Mouse (Mus musculus) cerebellum, adult 9-11 months (tissue): ENCODE results near the gene Olfr371.

Experiments used
- DNase-seq: peaks from one replicate; pipeline ENCODE4 v3.0.0; 2022

Gene Olfr371

DNA sequence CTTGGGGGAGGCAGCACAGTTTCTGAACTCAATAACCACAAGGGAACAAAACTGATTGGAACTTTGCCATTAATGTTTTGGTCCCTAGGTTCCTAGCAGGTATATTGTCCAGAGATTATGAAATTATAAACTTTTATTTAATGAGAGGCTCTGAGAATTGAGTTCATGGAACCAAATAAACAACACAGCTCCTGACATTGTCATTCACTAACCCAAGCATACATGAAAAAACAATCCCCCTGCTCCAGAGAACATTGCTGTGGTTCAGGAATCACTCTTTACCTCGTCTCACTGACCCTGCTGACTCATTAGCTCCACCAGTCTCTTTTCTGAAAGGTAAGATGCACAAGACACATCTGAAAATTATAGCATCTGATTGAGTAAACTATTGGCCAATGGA lies at the start of gene Olfr371:
Gene Olfr371, plus strand, starts transcription at position 301 of the 400 bp plus-strand sequence.
- no peak for DNase-seq

DNA sequence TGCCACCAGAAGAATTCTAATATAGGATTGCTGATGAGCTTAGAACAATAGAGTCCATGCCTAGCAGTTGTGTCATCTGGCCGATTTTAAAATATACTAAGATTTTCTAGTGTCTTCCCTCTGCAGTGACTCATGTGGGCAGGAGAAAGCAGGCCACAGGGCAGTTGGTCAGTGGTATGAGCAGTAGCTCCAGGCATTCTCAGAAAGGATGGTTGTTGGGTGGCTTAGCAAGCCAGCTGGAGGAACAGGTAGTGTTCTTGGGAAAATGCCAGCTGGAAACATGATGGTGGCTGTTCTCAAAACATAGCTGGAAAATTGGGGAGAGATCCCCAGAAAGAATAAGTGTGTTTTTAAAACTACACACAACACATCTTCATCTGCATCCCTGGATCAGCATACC lies 33.4 kb upstream of the Olfr371 start:
- DNase-seq, result no peak

DNA sequence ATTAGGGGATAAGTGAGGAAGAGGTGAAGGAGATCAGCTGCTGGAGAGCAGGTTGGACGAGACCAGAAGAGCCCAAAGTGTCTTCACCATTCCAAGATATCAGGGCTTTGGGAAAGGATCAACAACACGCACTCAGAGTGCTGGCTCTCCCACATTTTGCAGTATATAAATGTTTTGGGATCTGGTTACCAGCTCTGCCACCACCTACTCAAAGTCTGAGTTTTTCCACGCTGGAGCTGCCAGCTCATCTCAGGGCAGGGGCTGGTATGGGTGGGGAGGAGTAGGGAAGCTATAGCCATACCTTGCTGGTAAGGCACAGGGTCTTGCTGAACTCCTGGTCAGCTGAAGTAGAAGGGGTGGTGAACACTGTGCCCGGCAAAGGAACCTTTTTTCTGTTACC lies 5.6 kb upstream of the Olfr371 start:
- no peak for DNase-seq

DNA sequence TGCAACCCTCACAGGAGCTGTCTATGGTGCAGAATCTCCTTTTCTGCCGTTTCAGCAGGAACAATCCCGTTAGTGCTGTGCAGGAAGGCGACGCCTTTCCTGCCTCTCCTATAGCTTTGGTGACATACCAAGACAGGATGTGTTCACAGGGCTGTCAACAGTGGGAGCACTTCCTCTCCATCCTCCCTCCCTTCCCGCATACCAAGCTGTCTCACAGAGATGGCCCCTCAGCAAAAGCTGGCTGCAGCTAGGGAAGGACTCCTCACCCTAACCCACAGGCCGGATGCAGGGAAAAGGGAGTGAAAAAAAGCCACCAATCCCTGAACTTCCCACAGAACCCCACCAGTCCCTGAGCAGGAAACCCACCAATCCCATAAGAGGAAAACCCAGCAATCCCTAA lies 4.8 kb upstream of the Olfr371 start:
- no peak for DNase-seq

DNA sequence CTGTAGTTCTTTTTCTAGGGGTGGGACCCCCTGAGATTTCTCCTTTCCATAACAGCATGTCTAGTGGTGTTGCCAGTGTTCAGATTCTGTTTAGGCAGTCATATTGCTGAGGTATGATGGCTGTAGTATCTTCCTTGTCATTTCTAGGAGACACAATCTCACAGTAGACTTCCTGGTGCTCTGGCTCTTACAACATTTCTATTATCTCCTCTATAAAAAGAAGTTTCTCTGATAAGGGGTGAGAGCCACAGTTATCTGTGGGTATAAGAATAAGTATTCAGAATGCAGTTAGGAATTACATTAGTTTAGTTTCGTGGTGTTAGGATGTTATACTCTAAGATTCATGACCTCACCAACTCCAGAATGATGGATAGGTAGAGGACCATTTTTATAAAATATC lies 1.5 kb downstream of the Olfr371 start:
- no peak for DNase-seq
